Mouse (Mus musculus) thymus, adult 18-20 months (tissue): Measurements from ENCODE around the gene Oaf.

ENCODE experiments used
- DNase-seq, 2 experiments: peaks; one replicate each; pipeline ENCODE4 v3.0.0; 2022; ENCODE audit warnings: mixed read lengths in 2 of 2

Gene Oaf

DNA sequence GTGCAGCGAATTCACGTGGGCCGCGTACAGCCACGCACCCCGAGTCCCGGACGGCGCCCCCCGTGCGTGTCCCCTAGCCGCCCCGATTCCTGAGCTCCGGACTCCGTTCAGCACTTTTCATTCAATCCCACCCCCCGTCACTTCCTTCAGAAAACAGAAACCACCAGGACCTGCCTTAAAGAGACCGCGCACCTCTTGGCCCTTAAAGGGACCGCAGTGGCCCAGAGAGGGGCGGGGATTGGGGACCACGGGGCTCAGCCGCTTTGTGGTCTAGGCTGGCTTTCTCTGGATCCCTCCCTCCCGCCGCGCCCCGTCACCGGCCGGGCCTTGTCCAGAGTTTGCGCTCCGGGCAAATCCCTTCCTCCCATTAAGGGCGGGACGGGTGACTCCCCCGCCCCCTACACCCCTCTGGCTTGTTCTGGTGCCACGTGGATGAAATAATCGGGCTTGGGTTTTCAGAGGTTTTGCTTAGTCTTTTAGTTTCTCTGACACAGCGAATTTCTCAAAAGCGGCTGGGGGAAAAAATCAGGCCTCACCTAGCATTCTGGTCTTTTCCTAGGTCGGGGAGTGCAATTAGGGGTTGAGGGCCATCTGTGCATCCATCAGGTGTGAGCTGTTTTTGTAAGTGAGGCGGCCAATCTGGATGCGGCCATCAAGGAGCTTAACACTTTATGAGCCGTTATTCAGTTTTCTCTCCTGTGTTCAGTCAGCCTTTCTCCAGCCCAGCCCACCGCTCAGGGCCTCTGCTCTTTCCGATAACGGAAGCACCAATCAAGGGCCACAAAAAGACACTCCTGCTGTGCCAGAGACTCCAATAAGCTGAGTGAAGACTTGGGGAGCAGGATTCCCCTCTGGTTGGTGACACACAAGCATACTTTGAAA lies at the start of gene Oaf:
TSS of gene Oaf (minus strand) at position 200 of the 882 bp plus-strand sequence.
- DNase-seq: peak; percentile 26 to 34

DNA sequence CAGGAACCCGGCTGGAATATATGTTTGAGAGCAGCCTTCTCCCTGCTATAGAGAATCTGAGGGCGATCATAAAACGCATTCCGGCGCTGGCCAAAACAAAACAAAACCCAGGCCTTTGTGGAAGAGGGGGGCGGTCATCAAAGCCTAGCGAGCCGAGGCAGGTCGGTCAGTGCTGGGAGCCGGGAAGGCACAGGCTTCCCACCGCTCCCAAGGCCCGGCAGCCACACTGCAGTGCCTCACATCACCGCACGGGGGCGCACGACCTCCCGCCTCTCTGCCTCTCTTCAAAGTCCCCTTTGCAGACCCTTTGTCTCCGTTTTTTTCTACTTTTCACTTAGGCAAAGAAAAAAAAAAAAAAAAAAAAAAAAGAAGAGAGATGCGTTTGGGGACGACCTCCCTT lies 47.2 kb upstream of the Oaf start:
- DNase-seq: peak; percentile 19 to 20

DNA sequence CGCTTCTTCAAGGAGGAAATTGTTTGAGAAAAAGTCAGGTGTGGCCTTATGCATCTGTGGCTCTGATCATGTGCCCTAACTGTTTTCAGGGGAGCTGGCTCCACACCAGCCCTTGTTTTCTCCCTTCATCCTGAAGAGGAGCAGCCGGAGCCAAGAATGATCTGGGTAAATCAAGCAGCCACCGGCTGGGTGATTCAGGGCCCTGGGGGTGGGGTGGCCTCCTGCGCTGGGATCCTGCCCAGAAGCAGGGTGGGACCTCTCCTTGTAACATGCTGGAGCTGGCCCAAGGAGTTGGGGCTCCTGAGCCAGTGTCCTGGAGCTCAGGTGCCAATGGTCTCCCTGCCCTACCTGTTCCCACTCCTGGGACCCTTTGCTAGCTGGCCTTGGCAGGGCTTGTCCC lies 45.6 kb upstream of the Oaf start:
- DNase-seq: no peak

- DNase-seq: peak in 1 of 2 experiments; percentile 19
Measured at GRCm38 (mm10) chr9:43284284-43284683, 44.6 kb upstream of the Oaf start.

DNA sequence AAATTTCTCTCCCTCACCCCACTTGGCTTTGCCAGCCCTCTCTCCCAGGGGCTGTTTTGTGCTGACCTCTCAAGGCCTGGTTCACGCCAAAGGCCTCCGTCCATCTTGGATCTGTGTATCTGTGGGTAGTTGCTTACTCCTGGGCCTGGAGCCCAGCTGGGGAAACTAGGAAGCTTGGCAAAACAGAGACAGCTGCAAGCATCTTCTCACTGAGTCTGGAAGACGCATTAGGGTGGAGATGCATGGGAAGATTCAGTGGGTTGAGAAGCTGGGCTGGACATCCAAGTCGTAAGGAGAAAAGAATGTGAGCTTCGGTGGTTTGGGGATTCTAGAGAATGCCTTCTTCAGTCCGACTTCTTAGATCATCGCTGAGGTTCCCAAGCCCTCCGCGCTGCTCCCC lies 34.0 kb upstream of the Oaf start:
- no peak for DNase-seq

DNA sequence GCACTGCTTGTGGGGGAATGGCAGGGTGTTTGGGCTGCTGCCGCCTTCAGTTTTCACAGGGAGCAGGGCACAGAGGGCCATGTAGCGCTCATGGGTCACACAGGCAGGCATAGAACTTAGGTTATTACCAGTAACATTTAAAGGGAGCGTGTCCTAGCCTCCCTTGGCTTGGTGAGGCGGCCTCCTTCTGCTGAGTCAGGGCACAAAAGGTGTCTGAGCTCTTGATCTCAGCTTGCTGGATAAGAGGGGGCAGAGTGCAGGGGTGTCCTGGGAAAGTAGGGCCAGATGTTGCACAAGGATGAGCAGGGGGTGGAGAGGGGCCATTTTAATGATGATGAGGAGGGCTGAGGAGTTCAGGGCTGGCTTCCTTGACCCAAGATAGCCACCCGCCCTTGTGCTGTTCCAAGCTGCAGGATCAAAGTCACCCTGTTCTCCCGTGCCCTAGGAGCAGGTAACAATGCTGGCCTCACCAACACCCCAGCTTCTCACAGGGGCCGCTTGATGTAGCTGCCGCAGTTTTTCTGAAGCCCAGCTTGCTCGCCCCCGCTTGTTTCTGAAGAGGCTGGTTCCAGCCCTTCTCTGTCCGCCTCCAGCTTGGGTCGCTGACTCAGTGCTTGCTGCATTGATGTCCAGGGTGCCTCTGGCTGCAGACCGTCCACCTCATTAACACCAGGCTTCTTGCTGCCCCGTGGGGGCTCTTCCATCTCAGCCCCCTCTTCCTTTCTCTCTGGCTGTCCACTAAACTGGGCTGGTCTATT lies 32.2 kb upstream of the Oaf start:
- no peak for DNase-seq

DNA sequence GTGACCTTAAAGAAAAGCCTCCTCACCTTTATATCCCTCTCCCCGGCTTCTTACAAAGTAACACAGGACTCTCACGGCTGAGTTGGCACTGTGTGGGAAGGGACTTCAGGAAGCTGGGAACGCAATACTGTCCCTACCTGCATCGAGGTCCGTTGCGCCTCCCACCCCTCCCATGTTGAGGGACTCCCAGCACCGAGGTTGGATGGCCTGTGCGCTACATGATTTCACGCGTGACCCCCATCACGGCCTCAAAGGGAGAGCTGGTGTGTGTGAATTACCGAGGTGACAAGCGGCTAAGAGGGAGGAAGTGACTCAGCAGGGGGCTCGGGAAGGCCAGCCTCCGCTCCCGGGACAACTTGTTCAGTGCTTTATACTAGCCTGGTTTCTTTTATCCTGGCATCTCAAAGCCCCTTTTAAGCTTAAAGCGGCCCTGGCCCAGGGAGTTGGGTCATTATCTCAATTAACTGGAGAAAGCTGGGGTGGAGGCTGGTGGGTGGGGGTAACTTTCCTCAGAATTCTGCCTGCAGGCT lies 31.1 kb upstream of the Oaf start:
- no peak for DNase-seq

- no peak for DNase-seq
Measured at GRCm38 (mm10) chr9:43269166-43269565, 29.5 kb upstream of the Oaf start.

- no peak for DNase-seq
Measured at GRCm38 (mm10) chr9:43267357-43267756, 27.6 kb upstream of the Oaf start.

GRCm38 (mm10) chr9:43265194-43265593 lies 25.5 kb upstream of the Oaf start:
- no peak for DNase-seq

GRCm38 (mm10) chr9:43263946-43264451 lies 24.3 kb upstream of the Oaf start:
- no peak for DNase-seq

DNA sequence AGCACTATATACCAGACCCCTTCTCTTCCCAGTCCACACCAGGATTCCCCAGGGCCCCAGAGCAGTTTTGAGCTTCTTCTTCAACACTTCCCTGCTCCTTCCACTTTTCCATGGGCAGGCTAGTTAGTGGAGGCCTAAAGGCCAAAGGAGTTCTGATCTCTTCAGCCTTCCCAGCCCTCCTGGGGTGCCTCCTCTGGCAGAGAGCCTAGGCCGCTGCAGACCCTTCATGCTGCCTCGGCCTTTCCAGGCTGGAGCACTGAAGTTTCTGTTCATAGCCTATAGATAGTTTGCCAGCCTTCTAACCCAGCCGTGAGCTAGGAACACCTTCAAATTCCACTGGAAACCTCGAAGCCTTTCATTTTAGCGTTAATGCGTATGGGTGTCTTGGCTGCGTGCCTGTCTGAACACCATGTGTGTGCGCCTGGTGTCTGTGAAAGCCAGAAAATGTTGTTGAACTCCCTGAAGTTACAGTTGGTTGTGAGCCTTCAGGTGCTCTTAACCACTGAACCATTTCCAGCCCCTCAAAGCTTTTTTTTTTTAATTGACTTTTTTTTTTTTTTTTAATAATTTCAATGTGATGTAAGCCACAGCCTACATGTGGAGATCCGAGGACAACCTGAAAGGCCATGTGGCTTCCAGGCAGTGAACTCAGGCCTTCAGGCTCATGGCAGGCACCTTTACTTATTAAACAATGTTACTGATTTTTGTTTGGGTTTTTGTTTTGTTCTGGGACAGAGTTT lies 23.3 kb upstream of the Oaf start:
- no peak for DNase-seq

DNA sequence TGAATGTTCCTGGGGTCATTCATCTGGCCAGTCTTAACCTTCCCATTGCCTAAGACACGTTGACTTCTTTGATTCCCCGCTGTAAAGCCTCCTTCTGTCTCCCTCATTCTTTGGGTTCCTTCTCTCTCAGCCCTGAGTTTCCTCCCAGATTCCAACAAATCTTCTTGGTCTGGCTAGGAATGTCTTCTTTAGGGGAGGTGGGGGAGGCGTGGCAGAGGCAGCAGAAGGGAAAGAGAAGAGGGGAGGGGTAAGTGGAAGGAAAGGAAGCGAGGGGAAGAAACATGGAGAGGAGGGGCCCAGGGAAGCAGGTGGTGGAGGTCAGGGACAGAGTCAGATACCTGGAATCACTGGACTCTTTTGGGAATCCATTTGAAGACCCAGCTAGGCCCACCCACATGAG lies 22.7 kb upstream of the Oaf start:
- DNase-seq: no peak

- no peak for DNase-seq
Measured at GRCm38 (mm10) chr9:43261941-43262340, 22.2 kb upstream of the Oaf start.

DNA sequence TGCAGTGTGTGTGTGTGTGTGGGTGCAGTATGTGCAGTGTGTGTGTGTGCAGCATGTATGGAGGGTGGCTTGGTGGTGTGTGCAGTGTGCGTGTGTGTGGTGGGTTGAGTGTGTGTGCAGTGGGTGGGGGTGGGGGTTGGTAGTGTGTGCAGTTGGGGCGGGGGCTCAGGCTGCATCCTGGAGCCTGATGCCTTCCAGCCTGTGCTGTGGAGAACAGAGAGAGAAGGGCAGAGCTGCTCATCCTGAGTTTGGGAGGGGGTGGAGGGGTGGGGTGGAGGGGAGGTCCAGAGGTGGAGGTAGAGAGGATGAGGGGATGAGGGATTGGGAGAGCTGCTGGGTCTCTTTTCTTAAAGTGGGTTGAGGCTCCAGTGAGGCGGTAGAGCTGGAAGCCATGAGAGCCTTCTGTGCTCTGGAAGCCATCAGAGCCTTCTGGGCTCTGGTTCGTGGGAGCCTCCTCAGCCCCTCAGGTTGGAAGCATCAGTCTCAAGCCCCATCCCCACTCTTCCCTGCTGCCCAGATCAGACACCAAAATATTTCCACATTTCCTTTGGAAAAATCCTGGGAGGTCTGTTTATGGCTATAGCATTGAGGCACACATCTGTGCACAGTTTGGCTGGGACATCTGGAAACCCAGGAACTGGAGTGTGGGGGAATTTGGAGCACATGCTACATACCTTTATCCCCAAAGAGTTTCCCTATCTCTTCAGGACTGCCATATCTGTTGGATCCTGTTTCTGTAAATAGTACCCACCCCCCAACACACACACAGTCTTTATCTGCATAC lies 21.6 kb upstream of the Oaf start:
- DNase-seq: no peak

DNA sequence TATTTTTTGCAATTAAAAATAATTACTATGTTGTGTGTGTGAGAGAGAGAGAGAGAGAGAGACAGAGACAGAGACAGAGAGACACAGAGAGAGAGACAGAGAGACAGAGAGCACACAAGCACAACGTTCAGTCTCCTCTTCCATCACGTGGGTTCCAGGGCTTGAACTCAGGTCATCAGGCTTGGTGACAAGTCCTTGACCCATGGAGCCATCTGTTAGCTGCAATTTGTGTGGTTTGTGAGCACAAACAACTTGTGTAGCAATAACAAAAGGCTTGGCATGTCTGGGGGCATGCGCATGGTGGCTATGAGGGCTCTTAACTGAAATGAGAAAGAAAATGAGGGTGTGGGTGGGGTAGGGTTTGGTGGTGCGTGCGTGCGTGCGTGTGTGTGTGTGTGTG lies 20.9 kb upstream of the Oaf start:
- DNase-seq: no peak

DNA sequence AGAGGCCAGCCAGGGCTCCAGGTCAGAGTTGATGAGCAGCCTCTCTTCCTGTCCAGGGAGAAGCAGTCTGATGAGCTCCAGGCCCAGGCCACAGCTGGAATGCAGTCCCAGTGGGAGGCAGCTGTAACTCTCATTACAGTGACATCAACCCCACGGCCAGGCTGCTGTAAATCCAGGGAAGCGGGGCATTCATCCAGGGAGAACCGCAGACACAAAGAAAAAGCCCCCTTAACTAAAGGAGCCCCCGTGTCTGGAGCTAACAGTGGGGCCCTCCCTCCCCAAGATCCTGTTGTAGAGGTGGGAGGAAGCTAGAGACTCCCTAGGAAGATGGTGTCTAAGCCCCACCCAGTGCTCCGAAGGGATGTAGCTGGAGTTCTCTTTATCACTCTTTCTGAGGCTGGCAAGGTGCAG lies 13.6 kb upstream of the Oaf start:
- no peak for DNase-seq

GRCm38 (mm10) chr9:43252790-43253189 lies 13.1 kb upstream of the Oaf start:
- no peak for DNase-seq

- DNase-seq: no peak
Measured at GRCm38 (mm10) chr9:43251786-43252185, 12.1 kb upstream of the Oaf start.

DNA sequence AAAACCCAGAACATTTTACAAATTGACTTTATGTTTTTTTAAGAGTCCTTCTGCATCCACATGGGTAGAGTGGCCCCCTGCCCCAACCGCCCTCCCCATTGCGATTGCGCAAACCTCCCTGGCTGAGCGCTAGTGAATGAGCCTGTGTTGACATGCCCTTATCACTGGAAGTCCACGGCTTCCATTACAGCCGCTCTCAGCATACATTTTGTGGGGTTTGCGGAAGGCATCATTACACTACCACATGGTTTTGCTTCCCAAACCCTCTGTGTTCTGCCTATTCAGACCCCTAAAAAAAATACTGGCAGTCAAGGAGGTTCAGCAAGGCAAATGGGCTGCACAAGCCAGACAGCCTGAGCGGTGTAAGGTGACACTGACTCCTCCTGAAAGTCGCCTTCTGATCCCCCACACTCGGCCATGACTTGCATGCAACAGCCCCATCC lies 7.0 kb upstream of the Oaf start:
- no peak for DNase-seq

GRCm38 (mm10) chr9:43245801-43246570 lies 6.3 kb upstream of the Oaf start:
- DNase-seq: no peak
